Mouse (Mus musculus): ENCODE measurements around the gene Cnpy3. TPM values are rescaled to one million over a fixed set of nuclear protein-coding genes. Genes with fewer than 3 reads are reported as not detected.

The Cnpy3 gene
- polyA plus RNA-seq, 1 experiment from 2014 or later: 62.5 TPM

- peak overlapping the region; percentile 88 for H3K4me3 ChIP-seq (ENCODE audit: low read depth, low read length)
- H3K36me3 ChIP-seq (ENCODE audit: control insufficient read depth, insufficient read depth, low read length): no peaks in the 10 kb centered on the region
- 9% methylated on average over 29 of the region's 41 CpGs for WGBS
- H3K9ac ChIP-seq (replicated peaks; ENCODE audit: low read depth, low read length): peak overlapping the region; percentile 90
- no peaks in the 10 kb centered on the region for H3K27me3 ChIP-seq (ENCODE audit: control insufficient read depth, insufficient read depth, low read length)
- H3K4me1 ChIP-seq (ENCODE audit: control insufficient read depth, insufficient read depth, low read length): peaks cover 31% of the 10 kb centered on the region
- peak overlapping the region; percentile 89 for H3K27ac ChIP-seq (ENCODE audit: low read depth, low read length)
- ATAC-seq (ENCODE audit: low read depth): peak; percentile 71
- no peaks in the 10 kb centered on the region for H3K9me3 ChIP-seq (ENCODE audit: control insufficient read depth, low read length)
- peak overlapping the region; percentile 95 for H3K4me2 ChIP-seq (ENCODE audit: low read depth, low read length)
Observed at GRCm38 (mm10) chr17:46703971-46704886, 47.8 kb downstream of the Cnpy3 start.

GRCm38 (mm10) chr17:46702506-46702905 lies 49.5 kb downstream of the Cnpy3 start:
- H3K4me3 ChIP-seq (ENCODE audit: low read depth, low read length): no peak overlapping the region
- no peak for ATAC-seq (ENCODE audit: low read depth)
- H3K4me1 ChIP-seq (ENCODE audit: control insufficient read depth, insufficient read depth, low read length): peaks cover 31% of the 10 kb centered on the region
- H3K27ac ChIP-seq (ENCODE audit: low read depth, low read length): no peak overlapping the region
- no peaks in the 10 kb centered on the region for H3K36me3 ChIP-seq (ENCODE audit: control insufficient read depth, insufficient read depth, low read length)
- 0 out of 2 replicates have a peak overlapping the region, but pooled peaks have one; percentile 95 for H3K4me2 ChIP-seq (ENCODE audit: low read depth, low read length)
- no peak overlapping the region for H3K9ac ChIP-seq (replicated peaks; ENCODE audit: low read depth, low read length)
- WGBS: 93% methylated on average over 5 of the region's 5 CpGs
- no peaks in the 10 kb centered on the region for H3K9me3 ChIP-seq (ENCODE audit: control insufficient read depth, low read length)
- H3K27me3 ChIP-seq (ENCODE audit: control insufficient read depth, insufficient read depth, low read length): no peaks in the 10 kb centered on the region

GRCm38 (mm10) chr17:46702100-46702499 lies 49.9 kb downstream of the Cnpy3 start:
- H3K4me1 ChIP-seq (ENCODE audit: control insufficient read depth, insufficient read depth, low read length): peaks cover 31% of the 10 kb centered on the region
- no peaks in the 10 kb centered on the region for H3K36me3 ChIP-seq (ENCODE audit: control insufficient read depth, insufficient read depth, low read length)
- H3K9me3 ChIP-seq (ENCODE audit: control insufficient read depth, low read length): no peaks in the 10 kb centered on the region
- ATAC-seq (ENCODE audit: low read depth): no peak
- H3K9ac ChIP-seq (replicated peaks; ENCODE audit: low read depth, low read length): no peak overlapping the region
- H3K27me3 ChIP-seq (ENCODE audit: control insufficient read depth, insufficient read depth, low read length): no peaks in the 10 kb centered on the region
- H3K27ac ChIP-seq (ENCODE audit: low read depth, low read length): no peak overlapping the region
- 86% methylated on average over 12 of the region's 12 CpGs for WGBS
- H3K4me3 ChIP-seq (ENCODE audit: low read depth, low read length): no peak overlapping the region
- no peak overlapping the region for H3K4me2 ChIP-seq (ENCODE audit: low read depth, low read length)

- Histone ChIP-seq H3K27ac (ENCODE audit: low read depth, low read length) (no peak overlapping the region), H3K9ac (replicated peaks; ENCODE audit: low read depth, low read length) (0 out of 2 replicates have a peak overlapping the region, but pooled peaks have one; percentile 25), H3K36me3 (ENCODE audit: control insufficient read depth, insufficient read depth, low read length) (no peaks in the 10 kb centered on the region), H3K4me2 (ENCODE audit: low read depth, low read length) (no peak overlapping the region), H3K4me1 (ENCODE audit: control insufficient read depth, insufficient read depth, low read length) (peaks cover 31% of the 10 kb centered on the region), H3K27me3 (ENCODE audit: control insufficient read depth, insufficient read depth, low read length) (no peaks in the 10 kb centered on the region), H3K4me3 (ENCODE audit: low read depth, low read length) (no peak overlapping the region), H3K9me3 (ENCODE audit: control insufficient read depth, low read length) (no peaks in the 10 kb centered on the region)
- 78% methylated on average over 12 of the region's 12 CpGs for WGBS
- ATAC-seq (ENCODE audit: low read depth): no peak
Observed at GRCm38 (mm10) chr17:46701489-46701888, 50.5 kb downstream of the Cnpy3 start.

GRCm38 (mm10) chr17:46699912-46700311 lies 52.1 kb downstream of the Cnpy3 start:
- no peaks in the 10 kb centered on the region for H3K27me3 ChIP-seq (ENCODE audit: control insufficient read depth, insufficient read depth, low read length)
- no peak overlapping the region for H3K9ac ChIP-seq (replicated peaks; ENCODE audit: low read depth, low read length)
- 89% methylated on average over 3 of the region's 3 CpGs for WGBS

GRCm38 (mm10) chr17:46699245-46699644 lies 52.8 kb downstream of the Cnpy3 start:
- WGBS: 45% methylated on average over 5 of the region's 5 CpGs

More at GRCm38 (mm10) chr17:46699912-46700311, 52.1 kb downstream of the Cnpy3 start:
- ATAC-seq (ENCODE audit: low read depth): no peak
- Histone ChIP-seq H3K4me1 (ENCODE audit: control insufficient read depth, insufficient read depth, low read length) (peaks cover 25% of the 10 kb centered on the region), H3K4me2 (ENCODE audit: low read depth, low read length) (no peak overlapping the region), H3K9me3 (ENCODE audit: control insufficient read depth, low read length) (no peaks in the 10 kb centered on the region), H3K36me3 (ENCODE audit: control insufficient read depth, insufficient read depth, low read length) (no peaks in the 10 kb centered on the region), H3K27ac (ENCODE audit: low read depth, low read length) (no peak overlapping the region), H3K4me3 (ENCODE audit: low read depth, low read length) (no peak overlapping the region)

GRCm38 (mm10) chr17:46698515-46698914 lies 53.5 kb downstream of the Cnpy3 start:
- Histone ChIP-seq H3K36me3 (ENCODE audit: control insufficient read depth, insufficient read depth, low read length) (no peaks in the 10 kb centered on the region), H3K9me3 (ENCODE audit: control insufficient read depth, low read length) (no peaks in the 10 kb centered on the region), H3K4me3 (ENCODE audit: low read depth, low read length) (no peak overlapping the region), H3K27ac (ENCODE audit: low read depth, low read length) (no peak overlapping the region), H3K27me3 (ENCODE audit: control insufficient read depth, insufficient read depth, low read length) (no peaks in the 10 kb centered on the region), H3K4me2 (ENCODE audit: low read depth, low read length) (no peak overlapping the region), H3K9ac (replicated peaks; ENCODE audit: low read depth, low read length) (no peak overlapping the region), H3K4me1 (ENCODE audit: control insufficient read depth, insufficient read depth, low read length) (peaks cover 19% of the 10 kb centered on the region)
- no peak for ATAC-seq (ENCODE audit: low read depth)
- 86% methylated on average over 6 of the region's 6 CpGs for WGBS

More at GRCm38 (mm10) chr17:46699245-46699644, 52.8 kb downstream of the Cnpy3 start:
- H3K9me3 ChIP-seq (ENCODE audit: control insufficient read depth, low read length): no peaks in the 10 kb centered on the region
- no peaks in the 10 kb centered on the region for H3K27me3 ChIP-seq (ENCODE audit: control insufficient read depth, insufficient read depth, low read length)
- H3K4me2 ChIP-seq (ENCODE audit: low read depth, low read length): no peak overlapping the region
- no peak for ATAC-seq (ENCODE audit: low read depth)
- peaks cover 25% of the 10 kb centered on the region for H3K4me1 ChIP-seq (ENCODE audit: control insufficient read depth, insufficient read depth, low read length)
- H3K4me3 ChIP-seq (ENCODE audit: low read depth, low read length): no peak overlapping the region
- no peaks in the 10 kb centered on the region for H3K36me3 ChIP-seq (ENCODE audit: control insufficient read depth, insufficient read depth, low read length)
- no peak overlapping the region for H3K27ac ChIP-seq (ENCODE audit: low read depth, low read length)
- H3K9ac ChIP-seq (replicated peaks; ENCODE audit: low read depth, low read length): no peak overlapping the region

- ATAC-seq (ENCODE audit: low read depth): no peak
- Histone ChIP-seq H3K36me3 (ENCODE audit: control insufficient read depth, insufficient read depth, low read length) (no peaks in the 10 kb centered on the region), H3K9me3 (ENCODE audit: control insufficient read depth, low read length) (no peaks in the 10 kb centered on the region), H3K27ac (ENCODE audit: low read depth, low read length) (no peak overlapping the region), H3K4me1 (ENCODE audit: control insufficient read depth, insufficient read depth, low read length) (no peaks in the 10 kb centered on the region), H3K9ac (replicated peaks; ENCODE audit: low read depth, low read length) (no peak overlapping the region), H3K4me3 (ENCODE audit: low read depth, low read length) (no peak overlapping the region), H3K4me2 (ENCODE audit: low read depth, low read length) (no peak overlapping the region), H3K27me3 (ENCODE audit: control insufficient read depth, insufficient read depth, low read length) (no peaks in the 10 kb centered on the region)
- 81% methylated on average over 1 of the region's 1 CpGs for WGBS
Observed at GRCm38 (mm10) chr17:46694517-46695063, 57.4 kb downstream of the Cnpy3 start.

GRCm38 (mm10) chr17:46691390-46691789 lies 60.6 kb downstream of the Cnpy3 start:
- no peaks in the 10 kb centered on the region for H3K4me1 ChIP-seq (ENCODE audit: control insufficient read depth, insufficient read depth, low read length)
- no peak overlapping the region for H3K27ac ChIP-seq (ENCODE audit: low read depth, low read length)
- 95% methylated on average over 2 of the region's 2 CpGs for WGBS
- H3K27me3 ChIP-seq (ENCODE audit: control insufficient read depth, insufficient read depth, low read length): no peaks in the 10 kb centered on the region
- no peak for ATAC-seq (ENCODE audit: low read depth)
- H3K9me3 ChIP-seq (ENCODE audit: control insufficient read depth, low read length): no peaks in the 10 kb centered on the region
- no peak overlapping the region for H3K4me3 ChIP-seq (ENCODE audit: low read depth, low read length)
- peaks cover 5% of the 10 kb centered on the region; the same call in 1 of the 2 replicates for H3K36me3 ChIP-seq (ENCODE audit: control insufficient read depth, insufficient read depth, low read length)
- H3K4me2 ChIP-seq (ENCODE audit: low read depth, low read length): no peak overlapping the region
- no peak overlapping the region for H3K9ac ChIP-seq (replicated peaks; ENCODE audit: low read depth, low read length)

Measured in neural tube, embryonic 14.5 days (tissue).